Mouse (Mus musculus): ENCODE data around the gene Klf15.

- TF ChIP-seq CTCF (IDR thresholded peaks at IDR 0.05; ENCODE audit: borderline replicate concordance, extremely low read depth, insufficient read depth, insufficient read length) (no peak), POLR2A (IDR thresholded peaks at IDR 0.05; ENCODE audit: borderline replicate concordance, extremely low read depth, insufficient read depth, insufficient read length, poor library complexity, severe bottlenecking) (no peak)
These were observed 27.7 kb upstream of the Klf15 start for GRCm38 (mm10) chr6:90434687-90435086.
